Mouse (Mus musculus) naive thymus-derived CD4-positive, alpha-beta T cell, adult 2 months (primary cell): ENCODE results near the gene Mr1.

Experiments
- DNase-seq: peaks from one replicate; pipeline ENCODE4 v3.0.0-alpha.2; 2011; ENCODE audit warnings: low read depth

The Mr1 gene

DNA sequence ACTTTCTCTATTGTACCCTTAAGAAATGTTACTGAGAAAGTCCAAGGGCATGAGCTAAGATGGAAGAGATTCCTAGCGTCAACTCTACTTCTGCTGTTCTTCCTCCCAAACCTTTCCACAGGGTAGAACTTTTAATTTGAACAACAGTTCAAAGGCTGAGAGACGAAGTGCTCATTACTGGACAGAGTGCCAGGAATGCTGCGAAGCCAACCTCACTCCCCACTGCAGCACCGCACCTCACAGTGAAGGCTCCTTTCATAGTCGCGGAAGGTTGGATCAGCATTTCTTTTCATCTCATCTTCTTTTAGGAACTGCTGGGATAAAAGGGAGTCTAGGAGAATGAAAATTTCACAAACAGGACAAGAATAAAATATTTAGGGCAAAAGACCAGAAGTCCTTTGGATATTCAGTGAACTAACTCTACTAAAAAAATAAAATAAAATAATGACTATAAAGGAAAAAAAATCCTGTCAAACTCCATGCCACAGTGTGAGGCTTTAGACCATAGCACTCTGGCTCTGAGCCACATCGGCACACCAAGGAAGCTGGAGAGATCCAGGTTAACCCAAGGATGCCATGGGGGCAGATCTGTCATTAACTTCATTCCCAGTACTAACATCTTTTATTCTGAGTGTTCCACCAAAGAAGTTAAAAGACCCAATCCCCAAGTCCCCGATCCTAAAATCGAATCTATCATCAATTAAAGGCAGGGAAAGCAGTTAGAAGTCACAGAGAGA lies 52.5 kb downstream of the Mr1 start:
- DNase-seq: no peak

GRCm38 (mm10) chr1:155093145-155093791 lies 53.3 kb downstream of the Mr1 start:
- no peak for DNase-seq

DNA sequence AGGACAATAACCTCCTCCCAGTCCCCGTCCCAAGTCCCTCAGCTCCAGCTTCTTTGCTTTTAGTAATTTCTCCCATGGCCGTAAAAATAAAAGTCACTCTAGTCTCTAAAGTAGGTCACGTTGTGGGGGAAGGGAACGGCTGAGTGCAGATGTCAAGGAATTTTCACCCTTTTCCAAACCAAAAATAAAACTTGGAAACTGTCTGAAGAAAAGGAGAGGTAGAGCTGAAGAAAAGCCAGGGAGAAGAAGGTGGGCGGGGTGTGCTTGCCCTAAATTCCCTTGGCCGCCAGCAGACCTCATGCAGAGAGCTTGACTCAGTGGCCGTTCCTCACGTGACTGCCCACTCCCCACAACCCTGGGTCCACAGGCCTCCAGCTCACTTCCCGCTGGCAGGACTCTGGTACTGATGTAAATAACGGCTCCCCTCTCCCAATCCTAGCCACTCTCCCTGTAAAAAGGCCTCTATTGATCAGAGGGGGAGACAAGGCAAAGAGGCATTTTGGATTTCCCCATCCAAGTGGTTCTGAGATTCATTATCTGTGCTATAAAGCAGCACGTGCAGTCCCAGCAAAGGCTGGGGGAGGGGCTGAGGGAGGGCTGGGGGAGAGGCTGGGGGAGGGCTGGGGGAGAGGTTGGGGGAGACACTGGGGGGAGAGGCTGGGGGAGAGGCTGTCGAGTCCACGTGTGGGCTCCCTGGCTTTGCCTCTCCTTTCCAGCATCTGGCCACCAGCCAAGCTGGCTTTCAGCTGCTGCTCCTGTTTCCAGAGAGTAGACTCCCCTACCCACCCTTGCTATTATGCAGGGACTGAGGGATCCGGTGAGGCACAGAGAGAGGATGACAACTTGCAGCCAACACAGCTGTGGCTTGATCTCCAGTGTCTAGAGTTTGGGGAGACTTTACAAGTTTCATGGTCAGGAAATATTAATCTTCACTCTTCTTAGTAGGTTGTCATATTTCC lies 54.5 kb downstream of the Mr1 start:
- DNase-seq: no peak

GRCm38 (mm10) chr1:155091374-155091841 lies 55.2 kb downstream of the Mr1 start:
- DNase-seq: peak; percentile 52

- no peak for DNase-seq
Observed at GRCm38 (mm10) chr1:155090736-155091135, 55.9 kb downstream of the Mr1 start.

GRCm38 (mm10) chr1:155090327-155090726 lies 56.3 kb downstream of the Mr1 start:
- no peak for DNase-seq

GRCm38 (mm10) chr1:155088847-155089603 lies 57.6 kb downstream of the Mr1 start:
- DNase-seq: peak; percentile 44

DNA sequence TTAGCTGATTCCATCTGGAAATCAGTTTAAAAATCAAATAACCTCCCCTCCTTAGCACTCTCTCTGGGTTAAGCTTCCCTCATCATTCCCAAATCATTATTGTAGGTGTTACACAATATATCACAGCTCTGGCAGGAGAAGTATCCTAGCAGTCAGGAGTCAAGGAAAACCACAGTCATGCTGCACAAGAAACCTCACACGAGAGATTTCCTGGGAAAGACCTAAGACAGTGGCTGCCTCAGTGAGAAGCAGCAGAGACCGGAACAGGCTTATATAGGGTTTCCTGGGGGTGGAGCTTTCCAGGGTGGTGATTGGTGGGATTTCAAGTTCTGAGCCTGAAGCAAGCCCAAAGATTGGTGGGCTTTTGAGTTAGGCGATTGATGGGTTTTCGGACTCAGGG lies 58.6 kb downstream of the Mr1 start:
- DNase-seq: no peak

- DNase-seq: peak; percentile 63
Observed at GRCm38 (mm10) chr1:155086893-155087292, 59.7 kb downstream of the Mr1 start.

GRCm38 (mm10) chr1:155086416-155086815 lies 60.2 kb downstream of the Mr1 start:
- no peak for DNase-seq

GRCm38 (mm10) chr1:155084839-155085238 lies 61.8 kb downstream of the Mr1 start:
- DNase-seq: no peak

DNA sequence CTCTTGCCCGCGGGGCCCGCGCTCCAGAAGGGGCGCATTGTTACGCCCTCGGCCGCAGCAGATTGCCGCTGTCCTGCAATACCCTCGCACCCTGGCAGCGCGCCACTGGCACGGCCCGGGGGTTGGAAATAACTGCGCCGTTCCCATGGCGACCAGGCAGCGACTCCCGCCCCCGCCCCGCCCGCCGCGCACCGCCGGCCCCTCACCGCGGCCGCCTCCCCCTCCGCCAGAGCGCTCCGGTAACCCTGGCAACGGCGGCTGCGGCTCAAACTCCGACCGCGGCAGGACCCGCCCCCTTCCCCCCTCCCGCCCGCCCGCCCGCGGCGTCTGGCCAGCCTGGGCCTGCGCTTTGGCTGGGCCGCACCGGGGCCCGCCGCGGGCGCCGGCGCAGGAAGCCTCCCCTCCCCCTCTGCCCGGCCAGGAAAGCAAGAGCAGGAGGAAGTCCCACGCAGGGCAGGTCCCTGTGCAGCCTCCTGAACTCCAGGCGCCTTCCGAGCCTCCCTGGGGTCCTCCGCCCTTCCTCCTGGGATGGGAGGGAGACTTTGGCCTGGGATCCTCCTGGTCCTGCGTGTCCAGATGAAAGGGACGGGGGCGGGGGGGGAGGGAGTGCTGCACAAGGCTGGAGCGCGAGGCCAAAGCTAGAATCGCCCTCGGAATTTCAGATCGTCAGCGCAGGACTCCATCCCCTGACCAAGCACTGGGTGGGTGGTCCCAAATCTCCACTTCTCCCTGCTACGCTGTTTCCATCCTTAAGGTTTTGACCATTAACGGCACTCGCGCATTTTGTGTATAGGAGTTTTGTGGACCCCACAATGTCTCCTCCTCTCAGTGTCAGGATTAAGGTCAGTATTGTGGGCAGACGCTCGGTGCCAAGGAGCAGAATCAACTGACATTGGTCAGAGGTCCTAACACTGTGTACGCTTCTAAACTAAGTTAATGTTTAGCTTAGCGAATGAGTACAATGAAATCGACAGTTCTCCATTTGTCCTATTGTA lies 63.0 kb downstream of the Mr1 start:
- DNase-seq: peak; percentile 88

- DNase-seq: peak; percentile 66
Observed at GRCm38 (mm10) chr1:155082965-155083268, 63.7 kb downstream of the Mr1 start.

DNA sequence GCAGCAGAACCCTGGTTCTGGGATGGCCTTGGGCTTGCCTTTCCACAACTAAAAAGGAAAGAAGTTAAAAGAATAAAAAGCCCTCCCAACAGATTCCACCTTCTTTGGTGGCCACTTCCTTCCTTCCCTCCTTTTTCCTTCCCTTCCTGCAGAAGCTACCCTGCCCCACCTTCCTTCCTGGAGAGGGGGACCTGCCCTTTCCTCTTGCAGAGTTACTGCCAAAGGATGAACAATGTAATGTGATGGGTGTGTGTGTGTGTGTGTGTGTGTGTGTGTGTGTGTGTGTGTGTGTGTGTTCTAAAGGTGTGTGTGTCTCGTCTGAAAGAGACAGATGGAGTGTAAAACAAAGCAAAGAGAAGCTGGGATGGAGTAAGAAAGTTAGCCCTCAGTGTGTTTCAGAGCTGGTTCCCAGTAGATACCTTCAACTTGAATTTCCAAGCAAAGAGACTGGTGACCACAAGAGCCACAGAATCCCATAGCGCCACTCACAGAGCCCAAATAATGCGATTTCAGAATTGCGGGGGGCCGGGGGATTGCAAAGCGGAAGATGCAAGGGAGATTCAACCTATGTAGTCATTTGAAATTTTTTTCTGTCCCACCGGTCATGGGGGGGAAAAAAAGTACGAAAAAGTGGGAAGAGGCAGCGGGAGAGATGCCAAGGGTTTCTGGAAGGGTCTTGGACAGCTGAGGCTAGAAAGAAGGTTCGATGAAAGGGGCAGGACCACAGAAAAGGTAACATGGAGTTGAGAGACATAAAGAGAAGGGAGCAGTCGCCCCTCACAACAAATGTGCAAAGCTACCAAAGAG lies 64.3 kb downstream of the Mr1 start:
- DNase-seq: peak; percentile 46

DNA sequence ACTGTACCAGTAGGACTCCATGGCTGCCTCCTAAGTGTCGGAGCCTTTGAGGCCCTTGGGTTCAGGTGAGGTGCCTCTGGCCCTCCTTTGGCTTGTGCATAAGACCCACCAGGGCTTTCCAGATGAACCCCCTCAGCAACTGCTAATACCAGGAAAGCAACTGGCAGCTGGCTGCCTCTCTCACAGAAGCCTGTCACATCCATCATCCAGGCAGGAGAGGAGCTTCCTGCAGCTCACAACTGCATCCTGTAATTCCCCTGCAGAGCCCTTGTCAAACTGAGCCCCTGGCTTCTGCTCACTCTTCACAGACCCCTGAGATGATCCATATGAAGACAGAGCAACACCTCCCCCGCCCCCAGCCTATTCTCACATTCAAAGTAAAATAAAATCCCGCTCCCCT lies 68.9 kb downstream of the Mr1 start:
- DNase-seq: no peak
